Mouse (Mus musculus) forebrain, postnatal 0 days (tissue): ENCODE measurements around the gene Gpr25. TPM values are rescaled to one million over a fixed set of nuclear protein-coding genes. Genes with fewer than 3 reads are reported as not detected.
A peak's percentile ranks its signal among the peaks of the same experiment; 100 is the strongest.

Experiments used
- ATAC-seq: fragments of 200-750 bp; cut with Nextera tagmentation; 2 replicates; pipeline ENCODE4 v1.8.0; 2017; ENCODE audit warnings: mild to moderate bottlenecking, moderate library complexity
- DNase-seq: peaks from one replicate; pipeline ENCODE4 v3.0.0-alpha.2; 2015
- H3K27ac ChIP-seq: fragments of 300-500 bp; sonication (generic); 2 replicates; pipeline ENCODE4 v1.5.1; 2014; ENCODE audit warnings: low read depth, mild to moderate bottlenecking, antibody characterized with exemption, low read length, moderate library complexity, mixed read lengths
- H3K27me3 ChIP-seq: fragments of 300-500 bp; sonication (generic); 2 replicates; pipeline ENCODE4 v1.6.1; 2014; ENCODE audit warnings: mild to moderate bottlenecking, low read length, mixed read lengths; ENCODE audit not compliant: insufficient read depth
- H3K36me3 ChIP-seq: fragments of 300-500 bp; sonication (generic); 2 replicates; pipeline ENCODE4 v1.6.1; 2014; ENCODE audit warnings: mild to moderate bottlenecking, moderate library complexity; ENCODE audit not compliant: insufficient read depth
- H3K4me1 ChIP-seq: fragments of 300-500 bp; sonication (generic); 2 replicates; pipeline ENCODE4 v1.6.1; 2014; ENCODE audit warnings: antibody characterized with exemption; ENCODE audit not compliant: insufficient read depth
- H3K4me2 ChIP-seq: fragments of 300-500 bp; sonication (generic); 2 replicates; pipeline ENCODE4 v1.6.1; 2014; ENCODE audit warnings: low read depth, mild to moderate bottlenecking, moderate library complexity
- H3K4me3 ChIP-seq: fragments of 300-500 bp; sonication (generic); 2 replicates; pipeline ENCODE4 v1.5.1; 2014; ENCODE audit warnings: low read depth, low read length, mixed read lengths
- H3K9ac ChIP-seq: fragments of 300-500 bp; sonication (generic); 2 replicates; pipeline ENCODE4 v1.6.1; 2014; ENCODE audit warnings: mild to moderate bottlenecking
- H3K9me3 ChIP-seq: fragments of 300-500 bp; sonication (generic); 2 replicates; pipeline ENCODE4 v1.6.1; 2016; ENCODE audit warnings: low read length
- CTCF ChIP-seq: sonication (generic); IDR thresholded peaks from 2 replicates; pipeline ENCODE4 v1.5.1; 2016; ENCODE audit warnings: antibody characterized with exemption, control low read depth, low read depth
- WGBS: fragments of 180-500 bp; shearing (Covaris S2); extraction: QIAGEN DNeasy Blood & Tissue Kit; methylation state at CpG from one replicate; pipeline ENCODE4 v1.1.7; 2014; 5-methylcytosine and 5-hydroxymethylcytosine counted together
- polyA plus RNA-seq: library from polyadenylated mRNA; unstranded; fragments of >200 nt; fragmentation: Nextera tagmentation; extraction: Ambion mirVana; gene quantifications from 2 replicates; pipeline ENCODE4 v1.2.1, GENCODE M21; 2015
- total RNA-seq: library from RNA; depleted of rRNA; stranded (reverse); fragments of >200 nt; gene quantifications from 2 replicates; pipeline ENCODE4 v1.2.3, GENCODE M21; 2014

Gpr25 gene
- total and polyA plus RNA-seq, 2 experiments from 2014 or later = 2.2 TPM

GRCm38 (mm10) chr1:136234595-136235092, 26.0 kb downstream of the Gpr25 start:
- Histone ChIP-seq H3K36me3 (no peaks in the 10 kb centered on the region), H3K27me3 (no peaks in the 10 kb centered on the region), H3K27ac (0 out of 2 replicates have a peak overlapping the region, but pooled peaks have one; percentile 29), H3K4me1 (peaks cover 8% of the 10 kb centered on the region; the same call in 1 of the 2 replicates), H3K9ac (peak overlapping the region; percentile 68), H3K9me3 (no peaks in the 10 kb centered on the region), H3K4me3 (peak overlapping the region; percentile 48), H3K4me2 (peak overlapping the region; percentile 76)
- no peak for ATAC-seq
- TF ChIP-seq CTCF = no peak; the same call in 1 of the 2 replicates
- no peak for DNase-seq
- WGBS = 1% methylated on average over 9 of the region's 9 CpGs

- peak within 1 kb of the TSS; percentile 48 for H3K4me3 ChIP-seq
- no peaks in the 10 kb centered on the region for H3K27me3 ChIP-seq
- WGBS = 1% methylated on average over 38 of the region's 51 CpGs
- ATAC-seq (peak; percentile 81), DNase-seq (peak; percentile 83)
- peaks cover 8% of the 10 kb centered on the region; the same call in 1 of the 2 replicates for H3K4me1 ChIP-seq
- peak within 1 kb of the TSS; percentile 68 for H3K9ac ChIP-seq
- TF ChIP-seq CTCF = peak; percentile 58; the same call in 1 of the 2 replicates
- H3K36me3 ChIP-seq = no peaks in the 10 kb centered on the region
- H3K4me2 ChIP-seq = peak within 1 kb of the TSS; percentile 76
- H3K9me3 ChIP-seq = no peaks in the 10 kb centered on the region
- H3K27ac ChIP-seq = 0 out of 2 replicates have a peak within 1 kb of the TSS, but pooled peaks have one; percentile 29
Measured at GRCm38 (mm10) chr1:136233892-136234594, 26.6 kb downstream of the Gpr25 start, which contains the start of gene Inava. Gene Inava (minus strand): TSS chr1:136234264.

- DNase-seq (no peak), ATAC-seq (no peak)
- no peaks in the 10 kb centered on the region for H3K36me3 ChIP-seq
- peak overlapping the region; percentile 76 for H3K4me2 ChIP-seq
- H3K27me3 ChIP-seq = no peaks in the 10 kb centered on the region
- H3K4me3 ChIP-seq = peak overlapping the region; percentile 48
- peaks cover 8% of the 10 kb centered on the region; the same call in 1 of the 2 replicates for H3K4me1 ChIP-seq
- H3K9ac ChIP-seq = peak overlapping the region; percentile 68
- TF ChIP-seq CTCF = no peak
- no peaks in the 10 kb centered on the region for H3K9me3 ChIP-seq
- 2% methylated on average over 23 of the region's 23 CpGs for WGBS
- H3K27ac ChIP-seq = no peak overlapping the region
Measured at GRCm38 (mm10) chr1:136232986-136233790, 27.5 kb downstream of the Gpr25 start.

- ATAC-seq (0 out of 2 replicates have a peak, but pooled peaks have one; percentile 17), DNase-seq (peak; percentile 52)
- H3K27me3 ChIP-seq = no peaks in the 10 kb centered on the region
- peak; percentile 15; the same call in 1 of the 2 replicates for TF ChIP-seq CTCF
- H3K4me3 ChIP-seq = peak overlapping the region; percentile 48
- 0 out of 2 replicates have a peak overlapping the region, but pooled peaks have one; percentile 22 for H3K9ac ChIP-seq
- H3K9me3 ChIP-seq = no peaks in the 10 kb centered on the region
- no peak overlapping the region for H3K27ac ChIP-seq
- H3K4me1 ChIP-seq = peaks cover 8% of the 10 kb centered on the region; the same call in 1 of the 2 replicates
- WGBS = 3% methylated on average over 9 of the region's 9 CpGs
- H3K36me3 ChIP-seq = no peaks in the 10 kb centered on the region
- peak overlapping the region; percentile 76 for H3K4me2 ChIP-seq
Measured at GRCm38 (mm10) chr1:136232285-136232926, 28.3 kb downstream of the Gpr25 start.

GRCm38 (mm10) chr1:136231596-136231995, 29.1 kb downstream of the Gpr25 start:
- Histone ChIP-seq H3K27me3 (no peaks in the 10 kb centered on the region), H3K27ac (no peak overlapping the region), H3K36me3 (no peaks in the 10 kb centered on the region), H3K9me3 (no peaks in the 10 kb centered on the region), H3K4me2 (peak overlapping the region; percentile 76), H3K4me3 (peak overlapping the region; percentile 11; the same call in 1 of the 2 replicates), H3K4me1 (peaks cover 8% of the 10 kb centered on the region; the same call in 1 of the 2 replicates), H3K9ac (no peak overlapping the region)
- TF ChIP-seq CTCF = no peak
- no peak for ATAC-seq
- no peak for DNase-seq
- 5% methylated on average over 6 of the region's 6 CpGs for WGBS

- DNase-seq (no peak), ATAC-seq (no peak)
- H3K9ac ChIP-seq = no peak overlapping the region
- peaks cover 8% of the 10 kb centered on the region; the same call in 1 of the 2 replicates for H3K4me1 ChIP-seq
- no peaks in the 10 kb centered on the region for H3K27me3 ChIP-seq
- no peak for TF ChIP-seq CTCF
- H3K27ac ChIP-seq = no peak overlapping the region
- no peaks in the 10 kb centered on the region for H3K36me3 ChIP-seq
- no peak overlapping the region for H3K4me2 ChIP-seq
- WGBS = 51% methylated on average over 11 of the region's 11 CpGs
- H3K9me3 ChIP-seq = no peaks in the 10 kb centered on the region
- no peak overlapping the region for H3K4me3 ChIP-seq
Measured at GRCm38 (mm10) chr1:136230201-136230600, 30.5 kb downstream of the Gpr25 start.
